Mouse (Mus musculus) ES-CJ7 (cell line): Measurements from ENCODE around the gene Tnik.

Experiments
- DNase-seq: peaks from one replicate; pipeline ENCODE4 v3.0.0; 2011; ENCODE audit warnings: low read depth, low spot score

The Tnik gene

DNA sequence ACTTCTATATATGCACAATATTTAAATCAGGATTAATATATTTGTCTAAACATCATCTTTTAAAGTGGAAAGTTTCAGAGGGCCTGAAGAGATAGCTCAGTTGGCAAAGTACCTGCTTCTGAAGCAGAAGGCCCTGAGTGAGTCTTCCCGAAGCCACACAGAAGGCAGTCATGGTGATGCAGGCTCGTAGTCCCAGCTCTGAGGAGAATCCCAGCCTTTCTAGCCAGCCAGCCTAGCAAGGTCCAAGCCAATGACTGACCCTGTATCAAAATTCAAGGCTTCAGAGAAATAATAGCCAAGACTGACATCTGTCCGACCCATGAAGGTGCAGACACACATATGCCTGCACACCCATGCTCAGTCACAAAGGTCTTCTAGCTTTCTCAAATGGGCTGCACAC, 279.9 kb downstream of the Tnik start:
- no peak for DNase-seq

DNA sequence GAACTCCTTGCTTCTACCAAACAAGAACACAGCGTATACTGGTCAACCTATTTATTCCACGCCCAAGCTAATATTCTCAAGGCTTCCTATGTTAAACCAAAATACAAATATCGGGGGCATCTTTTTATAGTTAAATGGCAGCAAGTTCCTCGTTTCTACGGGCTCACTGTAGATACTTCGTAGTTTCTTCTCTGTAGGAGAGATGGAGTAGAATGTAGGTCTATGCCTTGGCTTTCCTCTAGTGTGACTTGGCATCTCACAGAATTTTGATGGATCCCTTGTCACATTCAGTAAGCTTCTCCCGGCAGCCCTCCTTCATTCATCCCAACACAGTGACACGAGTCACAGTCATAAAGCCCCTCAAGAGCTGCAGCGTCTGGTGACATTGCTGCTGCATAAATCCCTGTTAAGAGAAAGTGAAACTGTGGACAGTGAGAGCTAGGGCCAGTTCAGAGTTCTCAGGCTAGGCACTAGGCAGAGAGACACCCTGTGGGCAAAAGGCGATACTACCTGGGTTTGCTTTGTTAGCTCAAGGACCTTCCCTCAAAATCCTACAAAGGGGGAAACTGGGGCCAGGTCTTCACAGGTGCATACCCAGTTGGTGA, 280.5 kb downstream of the Tnik start:
- DNase-seq = peak; percentile 17

DNA sequence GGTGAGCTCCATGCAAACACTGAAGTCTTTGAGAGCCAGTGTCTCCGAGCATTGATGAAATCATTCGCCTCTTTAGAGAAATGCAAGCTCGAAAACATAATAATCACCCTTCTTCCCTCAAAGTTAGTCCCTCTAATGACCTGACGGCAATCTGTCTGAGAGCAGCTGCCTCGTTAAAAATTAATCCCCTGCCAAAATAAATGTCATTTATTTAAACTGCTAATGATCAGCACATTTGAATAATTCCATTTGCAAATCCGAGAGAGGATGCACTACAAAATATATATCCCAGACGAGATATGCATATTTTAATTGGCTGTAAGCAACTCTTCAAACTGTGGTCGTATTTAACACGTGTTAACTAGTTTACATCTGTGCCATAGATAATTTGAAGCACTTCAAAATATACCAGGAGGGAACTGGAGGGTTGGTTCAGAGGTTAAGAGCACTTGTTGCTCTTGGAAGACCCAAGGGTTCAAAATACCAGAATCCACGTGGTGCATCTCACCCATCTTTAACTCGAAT, 281.4 kb downstream of the Tnik start:
- DNase-seq = no peak

- DNase-seq = no peak
Observed at GRCm38 (mm10) chr3:28547965-28548730, 285.1 kb downstream of the Tnik start.

DNA sequence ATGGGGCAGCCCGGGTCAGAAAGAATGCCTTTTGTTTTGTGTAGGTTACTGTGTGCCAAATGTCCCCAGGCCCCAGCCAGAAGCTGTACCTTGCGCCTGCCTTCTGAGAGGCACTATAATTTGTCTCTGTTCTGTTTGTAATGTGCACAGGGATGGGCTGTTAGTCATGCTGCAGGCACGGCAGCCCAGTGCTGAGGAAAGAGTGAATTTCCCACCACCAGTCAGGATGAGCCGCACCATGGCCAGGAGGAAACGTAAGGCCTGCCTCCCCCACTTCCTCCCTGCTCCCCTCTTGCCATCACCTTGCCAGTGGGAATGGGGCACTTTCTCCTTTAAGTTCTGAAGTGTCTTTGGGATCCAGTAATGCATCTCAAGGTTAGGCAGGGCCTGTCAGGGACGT, 286.4 kb downstream of the Tnik start:
- no peak for DNase-seq

GRCm38 (mm10) chr3:28550497-28551093, 287.6 kb downstream of the Tnik start:
- DNase-seq = no peak

- DNase-seq = no peak
Observed at GRCm38 (mm10) chr3:28551756-28552155, 288.7 kb downstream of the Tnik start.

DNA sequence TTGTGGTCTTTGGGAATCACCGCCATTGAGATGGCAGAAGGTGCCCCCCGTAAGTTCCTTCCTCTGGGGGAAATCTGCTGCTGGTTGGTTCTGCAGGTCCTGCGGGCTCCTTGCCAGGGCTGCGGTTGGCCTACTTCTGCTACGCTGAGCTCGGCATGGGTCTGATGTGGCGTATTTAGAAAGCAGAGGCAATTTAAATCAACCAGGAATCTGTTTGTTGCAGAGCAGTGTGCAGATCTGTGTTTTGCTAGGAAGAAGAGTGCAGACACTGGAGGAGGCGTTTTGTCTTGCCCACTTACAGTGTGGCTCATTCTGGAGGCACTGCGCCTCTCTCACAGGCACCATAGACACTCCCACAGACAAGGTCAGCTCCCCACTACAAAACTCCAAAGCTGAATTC, 291.9 kb downstream of the Tnik start:
- DNase-seq = no peak

DNA sequence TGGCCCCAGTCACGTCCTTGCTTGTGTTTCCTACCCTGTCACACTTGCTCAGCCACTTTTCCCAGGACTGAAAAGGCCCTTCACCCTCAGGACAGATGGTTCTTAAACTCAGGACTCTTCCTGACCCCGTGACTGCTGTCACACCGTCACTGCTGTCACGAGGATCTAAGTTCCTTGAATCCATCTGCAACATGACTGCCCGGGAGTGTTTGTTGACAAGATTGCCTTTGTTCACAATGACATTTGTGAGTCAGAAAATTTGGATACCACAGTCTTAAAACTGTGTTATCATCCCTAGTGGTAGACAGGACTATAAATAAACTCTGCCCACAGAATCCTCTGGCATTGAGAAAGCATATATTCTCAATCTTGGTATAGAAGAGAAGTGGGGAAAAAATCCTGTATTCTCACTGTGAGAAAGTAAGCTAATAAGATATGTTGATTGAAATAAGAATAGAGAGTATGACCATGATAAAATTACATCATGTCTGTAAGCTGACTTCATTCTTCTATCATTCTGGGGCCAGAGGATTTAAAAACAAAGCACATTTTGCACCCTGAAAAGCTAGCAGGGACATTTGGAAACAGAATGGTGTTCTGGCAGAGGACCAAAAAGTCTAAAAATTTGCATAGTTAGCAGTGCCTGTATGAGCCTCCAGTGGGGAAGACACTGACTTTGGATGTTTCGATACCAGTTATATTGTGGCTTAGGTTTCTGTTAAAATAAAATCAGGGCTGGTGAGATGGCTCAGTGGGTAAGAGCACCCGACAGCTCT, 293.0 kb downstream of the Tnik start:
- DNase-seq = no peak

GRCm38 (mm10) chr3:28558328-28558871, 295.4 kb downstream of the Tnik start:
- DNase-seq = no peak

DNA sequence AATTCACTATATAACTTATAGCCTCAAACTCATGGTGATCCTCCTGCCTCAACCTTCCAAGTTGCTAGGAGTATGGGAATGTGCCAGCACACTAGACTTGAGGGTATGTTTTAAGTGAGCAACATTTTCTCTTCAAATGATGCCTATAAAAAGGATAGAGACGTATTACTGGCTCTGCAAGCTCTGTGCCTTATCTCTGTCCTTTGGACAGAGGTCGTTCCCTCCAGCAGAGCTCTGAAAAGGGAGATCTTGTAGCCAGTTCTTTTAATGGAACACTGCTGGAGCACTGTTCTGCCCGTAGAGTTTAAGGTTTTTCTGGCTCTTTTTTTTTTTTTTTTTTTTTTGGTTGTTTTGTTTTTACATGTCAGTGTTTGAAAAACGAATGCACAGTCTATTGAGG, 298.4 kb downstream of the Tnik start:
- no peak for DNase-seq

DNA sequence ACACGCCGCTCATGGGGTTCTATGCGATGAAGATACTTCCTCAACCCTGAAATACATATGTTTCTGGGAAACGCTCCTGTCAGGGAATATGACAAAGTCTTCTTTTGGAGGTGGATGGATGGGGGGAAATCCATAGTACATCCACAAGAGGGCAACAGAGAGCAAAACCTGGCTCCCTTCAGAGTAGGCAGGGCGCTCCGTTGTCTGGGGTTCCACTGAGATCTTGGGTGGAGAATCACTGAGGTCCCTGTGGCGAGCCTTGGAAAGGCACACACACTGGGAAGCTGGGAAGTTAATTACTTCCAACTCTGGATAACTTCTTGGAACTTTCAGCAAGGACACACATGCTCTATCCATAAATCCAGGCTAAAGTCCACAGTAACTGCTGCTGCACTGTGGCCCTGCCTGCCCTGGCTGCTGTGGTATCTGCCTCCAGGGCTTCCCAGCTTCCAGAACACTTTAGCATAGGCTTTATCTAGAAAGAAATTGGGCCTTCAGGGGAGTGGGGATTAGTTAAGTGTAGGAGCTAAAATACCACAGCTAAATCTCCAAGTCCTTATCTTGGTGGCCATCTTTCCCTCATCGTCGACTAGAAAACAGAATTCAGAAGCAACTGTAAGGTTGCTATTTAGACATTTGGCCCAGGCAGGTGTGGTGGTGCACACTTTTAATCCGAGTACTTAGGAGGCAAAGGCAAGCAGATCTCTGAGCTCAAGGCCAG, 299.8 kb downstream of the Tnik start:
- DNase-seq = peak; percentile 50

- DNase-seq = peak; percentile 8
Observed at GRCm38 (mm10) chr3:28564370-28565357, 301.6 kb downstream of the Tnik start.

DNA sequence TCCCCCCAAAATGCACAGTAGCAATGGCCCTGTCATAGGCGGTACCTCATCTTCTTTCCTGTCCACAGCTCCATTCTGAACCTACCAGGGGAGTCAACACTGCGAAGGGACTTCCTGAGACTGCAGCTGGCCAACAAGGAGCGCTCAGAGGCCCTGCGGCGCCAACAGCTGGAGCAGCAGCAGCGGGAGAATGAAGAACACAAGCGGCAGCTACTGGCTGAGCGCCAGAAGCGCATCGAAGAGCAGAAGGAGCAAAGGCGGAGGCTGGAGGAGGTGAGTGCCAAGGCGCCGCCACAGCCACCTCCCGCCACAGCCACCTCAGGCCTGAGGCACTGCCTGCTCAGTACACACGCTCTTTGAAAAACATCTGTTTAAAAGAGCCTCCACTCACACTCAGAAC, 314.3 kb downstream of the Tnik start:
- peak; percentile 19 for DNase-seq

DNA sequence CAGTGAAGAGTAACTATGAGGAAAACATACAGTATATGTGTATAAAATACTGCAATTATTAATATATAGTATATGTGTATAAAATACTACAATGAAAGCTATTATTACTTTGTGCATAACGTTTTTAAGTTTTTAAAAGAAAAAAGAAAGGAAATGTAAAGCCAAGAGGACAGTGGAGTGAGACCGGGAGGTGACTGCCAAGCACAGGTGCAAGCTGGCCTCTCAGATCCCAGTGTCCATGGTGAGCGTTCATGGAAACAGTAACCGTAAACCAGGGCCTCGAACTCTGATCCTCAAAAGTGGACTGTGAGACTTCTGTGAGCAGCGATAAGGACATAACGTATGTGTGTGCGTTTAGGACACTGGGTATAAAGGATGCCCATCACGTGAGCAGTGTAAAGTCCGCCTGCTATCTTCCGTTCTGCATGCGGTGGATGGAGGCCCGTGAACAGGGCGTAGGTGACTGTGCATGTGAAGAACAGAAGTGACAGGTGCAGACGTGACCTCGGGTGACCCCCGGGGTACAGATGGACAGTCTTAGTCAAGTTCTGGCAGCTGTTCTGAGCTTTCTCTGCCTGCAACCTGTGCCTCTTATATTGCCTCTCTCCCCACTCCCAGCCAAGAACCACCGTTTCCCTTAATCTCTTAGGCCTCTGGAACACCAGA, 316.1 kb downstream of the Tnik start:
- no peak for DNase-seq

- DNase-seq = no peak
Observed at GRCm38 (mm10) chr3:28585750-28586465, 322.9 kb downstream of the Tnik start.

- no peak for DNase-seq
Observed at GRCm38 (mm10) chr3:28587808-28588207, 324.8 kb downstream of the Tnik start.

GRCm38 (mm10) chr3:28591345-28591744, 328.3 kb downstream of the Tnik start:
- DNase-seq = no peak

GRCm38 (mm10) chr3:28593922-28594321, 330.9 kb downstream of the Tnik start:
- no peak for DNase-seq
